Mouse (Mus musculus): ENCODE results near the gene Tmem220.

- no peak for TF ChIP-seq POLR2A (IDR thresholded peaks at IDR 0.05; ENCODE audit: borderline replicate concordance, control insufficient read depth, low read depth, low read length)
- no peak for TF ChIP-seq CTCF (IDR thresholded peaks at IDR 0.05; ENCODE audit: control insufficient read depth, insufficient read depth, low read length)
Measured at GRCm38 (mm10) chr11:67078888-67079287, 53.9 kb downstream of the Tmem220 start.

Data from bone marrow, adult 2 months (tissue).